Mouse (Mus musculus) midbrain, embryonic 14.5 days (tissue): ENCODE measurements at regions not wholly inside any gene's neighbourhood (a gene's known extent, or its start where the extent isn't known, plus 50 kb on each side); places are given as distances from the start of the nearest gene placed in this dataset.

Experiments used
- ATAC-seq: fragments of 200-750 bp; cut with Nextera tagmentation; 2 replicates; pipeline ENCODE4 v1.8.0; 2017; ENCODE audit warnings: moderate number of reproducible peaks, moderate library complexity; ENCODE audit not compliant: low FRiP score, low TSS enrichment
- DNase-seq: peaks from one replicate; pipeline ENCODE4 v3.0.0-alpha.2; 2015
- H3K27ac ChIP-seq: fragments of 300-500 bp; sonication (generic); replicated peaks from 2 replicates; pipeline ENCODE4 v1.5.1; 2014; ENCODE audit warnings: mild to moderate bottlenecking, low read depth, low read length, moderate library complexity
- H3K27me3 ChIP-seq: fragments of 300-500 bp; sonication (generic); 2 replicates; pipeline ENCODE4 v1.6.1; 2014; ENCODE audit warnings: low read length, control low read depth, mixed read lengths; ENCODE audit not compliant: control insufficient read depth, insufficient read depth
- H3K36me3 ChIP-seq: fragments of 300-500 bp; sonication (generic); 2 replicates; pipeline ENCODE4 v1.6.1; 2014; ENCODE audit warnings: low read length, control low read depth; ENCODE audit not compliant: control insufficient read depth, insufficient read depth
- H3K4me1 ChIP-seq: fragments of 300-500 bp; sonication (generic); 2 replicates; pipeline ENCODE4 v1.6.1; 2014; ENCODE audit warnings: mild to moderate bottlenecking, antibody characterized with exemption, low read length, control low read depth; ENCODE audit not compliant: control insufficient read depth, insufficient read depth
- H3K4me2 ChIP-seq: fragments of 300-500 bp; sonication (generic); 2 replicates; pipeline ENCODE4 v1.6.1; 2014; ENCODE audit warnings: mild to moderate bottlenecking, low read length, moderate library complexity
- H3K4me3 ChIP-seq: fragments of 300-500 bp; sonication (generic); replicated peaks from 2 replicates; pipeline ENCODE4 v1.5.1; 2014; ENCODE audit warnings: low read depth, low read length
- H3K9ac ChIP-seq: fragments of 300-500 bp; sonication (generic); replicated peaks from 2 replicates; pipeline ENCODE4 v1.6.1; 2014; ENCODE audit warnings: mild to moderate bottlenecking, low read length, moderate library complexity
- H3K9me3 ChIP-seq: fragments of 300-500 bp; sonication (generic); 2 replicates; pipeline ENCODE4 v1.6.1; 2016; ENCODE audit warnings: low read length, control low read depth, mixed read lengths; ENCODE audit not compliant: control insufficient read depth
- WGBS: fragments of 180-500 bp; shearing (Covaris S2); extraction: QIAGEN DNeasy Blood & Tissue Kit; methylation state at CpG from one replicate; pipeline ENCODE4 v1.1.7; 2014; 5-methylcytosine and 5-hydroxymethylcytosine counted together

GRCm38 (mm10) chr4:125810247-125810646 is 214.1 kb upstream of the Csf3r start:
- Histone ChIP-seq H3K9me3 (no peaks in the 10 kb centered on the region), H3K27ac (no peak overlapping the region; the same call in 1 of the 2 replicates), H3K36me3 (no peaks in the 10 kb centered on the region), H3K27me3 (no peaks in the 10 kb centered on the region), H3K4me2 (no peak overlapping the region), H3K9ac (no peak overlapping the region), H3K4me3 (no peak overlapping the region), H3K4me1 (peaks cover 6% of the 10 kb centered on the region; the same call in 1 of the 2 replicates)
- peak; percentile 22 for DNase-seq
- WGBS: 53% methylated on average over 8 of the region's 8 CpGs
- no peak for ATAC-seq

- Histone ChIP-seq H3K27ac (no peak overlapping the region), H3K9ac (no peak overlapping the region), H3K4me3 (no peak overlapping the region), H3K9me3 (no peaks in the 10 kb centered on the region), H3K27me3 (no peaks in the 10 kb centered on the region), H3K36me3 (no peaks in the 10 kb centered on the region), H3K4me1 (peaks cover 6% of the 10 kb centered on the region; the same call in 1 of the 2 replicates), H3K4me2 (no peak overlapping the region)
- no peak for DNase-seq
- no peak for ATAC-seq
- 89% methylated on average over 12 of the region's 12 CpGs for WGBS
Observed at GRCm38 (mm10) chr4:125814311-125814710, 210.0 kb upstream of the Csf3r start.

- WGBS: 60% methylated on average over 3 of the region's 3 CpGs
Observed at GRCm38 (mm10) chr4:125815276-125815675, 209.1 kb upstream of the Csf3r start.

GRCm38 (mm10) chr4:125824525-125824924 is 199.8 kb upstream of the Csf3r start:
- no peak for ATAC-seq
- WGBS: 84% methylated on average over 3 of the region's 3 CpGs
- Histone ChIP-seq H3K36me3 (no peaks in the 10 kb centered on the region), H3K9me3 (no peaks in the 10 kb centered on the region), H3K4me1 (no peaks in the 10 kb centered on the region), H3K27me3 (no peaks in the 10 kb centered on the region), H3K9ac (no peak overlapping the region), H3K4me3 (no peak overlapping the region), H3K27ac (no peak overlapping the region), H3K4me2 (no peak overlapping the region)
- no peak for DNase-seq

More at GRCm38 (mm10) chr4:125815276-125815675, 209.1 kb upstream of the Csf3r start:
- Histone ChIP-seq H3K9ac (no peak overlapping the region), H3K27ac (no peak overlapping the region), H3K36me3 (no peaks in the 10 kb centered on the region), H3K4me2 (no peak overlapping the region), H3K4me1 (peaks cover 5% of the 10 kb centered on the region; the same call in 1 of the 2 replicates), H3K4me3 (no peak overlapping the region), H3K9me3 (no peaks in the 10 kb centered on the region), H3K27me3 (no peaks in the 10 kb centered on the region)
- DNase-seq (no peak), ATAC-seq (no peak)

GRCm38 (mm10) chr4:125826416-125826815 is 197.9 kb upstream of the Csf3r start:
- H3K9me3 ChIP-seq: no peaks in the 10 kb centered on the region
- H3K27ac ChIP-seq: no peak overlapping the region
- ATAC-seq (no peak), DNase-seq (no peak)
- 75% methylated on average over 5 of the region's 5 CpGs for whole genome bisulfite sequencing
- H3K27me3 ChIP-seq: no peaks in the 10 kb centered on the region
- no peak overlapping the region for H3K9ac ChIP-seq
- no peaks in the 10 kb centered on the region for H3K4me1 ChIP-seq
- no peaks in the 10 kb centered on the region for H3K36me3 ChIP-seq
- H3K4me3 ChIP-seq: no peak overlapping the region
- H3K4me2 ChIP-seq: no peak overlapping the region

GRCm38 (mm10) chr4:125835250-125835649 is 189.1 kb upstream of the Csf3r start:
- Histone ChIP-seq H3K9me3 (no peaks in the 10 kb centered on the region), H3K27me3 (no peaks in the 10 kb centered on the region), H3K9ac (no peak overlapping the region), H3K27ac (no peak overlapping the region), H3K36me3 (no peaks in the 10 kb centered on the region), H3K4me3 (no peak overlapping the region), H3K4me2 (no peak overlapping the region), H3K4me1 (0 out of 2 replicates have a peak, but pooled peaks cover 3% of the 10 kb centered on the region)
- DNase-seq (peak; percentile 71), ATAC-seq (no peak)
- under 1% methylated on average over 8 of the region's 8 CpGs for WGBS

GRCm38 (mm10) chr4:125847568-125847967 is 176.8 kb upstream of the Csf3r start:
- Histone ChIP-seq H3K4me2 (no peak overlapping the region), H3K4me1 (no peaks in the 10 kb centered on the region), H3K9me3 (no peaks in the 10 kb centered on the region), H3K36me3 (no peaks in the 10 kb centered on the region), H3K4me3 (no peak overlapping the region), H3K9ac (no peak overlapping the region), H3K27ac (no peak overlapping the region), H3K27me3 (no peaks in the 10 kb centered on the region)
- DNase-seq: no peak
- no peak for ATAC-seq
- 88% methylated on average over 3 of the region's 3 CpGs for WGBS

- Histone ChIP-seq H3K4me2 (no peak overlapping the region), H3K27me3 (no peaks in the 10 kb centered on the region), H3K4me1 (no peaks in the 10 kb centered on the region), H3K9ac (no peak overlapping the region), H3K27ac (no peak overlapping the region), H3K36me3 (no peaks in the 10 kb centered on the region), H3K9me3 (no peaks in the 10 kb centered on the region), H3K4me3 (no peak overlapping the region)
- ATAC-seq (no peak), DNase-seq (peak; percentile 83)
- 3% methylated on average over 4 of the region's 4 CpGs for WGBS
Observed at GRCm38 (mm10) chr4:125850300-125850699, 174.1 kb upstream of the Csf3r start.

GRCm38 (mm10) chr4:125852545-125852944 is 171.8 kb upstream of the Csf3r start:
- WGBS: 55% methylated on average over 4 of the region's 4 CpGs

More at GRCm38 (mm10) chr4:125852545-125852944, 171.8 kb upstream of the Csf3r start:
- H3K27ac ChIP-seq: no peak overlapping the region
- no peak overlapping the region for H3K4me2 ChIP-seq
- H3K9me3 ChIP-seq: no peaks in the 10 kb centered on the region
- ATAC-seq: no peak
- peaks cover 12% of the 10 kb centered on the region; the same call in 1 of the 2 replicates for H3K4me1 ChIP-seq
- H3K4me3 ChIP-seq: no peak overlapping the region
- no peak for DNase-seq
- no peak overlapping the region for H3K9ac ChIP-seq
- no peaks in the 10 kb centered on the region for H3K36me3 ChIP-seq
- no peaks in the 10 kb centered on the region for H3K27me3 ChIP-seq
